Mouse (Mus musculus) CD4-positive, CD25-positive, alpha-beta regulatory T cell, adult 4 months (primary cell): ENCODE data around the gene Cacna1i. TPM values are rescaled to one million over a fixed set of nuclear protein-coding genes. Genes with fewer than 3 reads are reported as not detected.

ENCODE experiments used
- ATAC-seq: one replicate; pipeline ENCODE4 v1.8.0; 2017
- polyA plus RNA-seq, 2 experiments: library from polyadenylated mRNA; unstranded; fragments of 100-300 nt; shearing (Covaris generic); gene quantifications; one replicate each; pipeline ENCODE4 v1.2.1; 2017

Cacna1i gene
- polyA plus RNA-seq, 2 experiments from 2014 or later, result not detected

DNA sequence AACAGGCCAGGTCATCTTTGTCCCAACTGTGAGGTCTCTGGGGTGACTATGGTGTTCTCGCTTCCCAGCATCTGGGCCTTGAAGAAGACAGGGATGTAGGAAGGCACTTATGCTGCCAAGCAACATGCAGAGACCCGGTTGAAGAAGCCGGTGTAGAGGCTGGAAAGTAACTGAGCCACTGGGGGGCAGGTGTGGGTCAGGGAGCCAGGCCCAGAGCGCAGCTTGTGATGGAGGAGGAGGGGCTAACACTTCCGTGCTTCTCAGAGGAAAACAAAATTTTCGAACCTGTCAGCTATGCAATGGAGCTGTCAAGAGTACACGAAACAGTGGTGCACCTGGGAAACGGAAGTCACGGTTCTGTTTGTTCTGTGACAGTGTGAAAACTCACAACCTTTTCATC, 9.9 kb upstream of the Cacna1i start:
- ATAC-seq, result no peak

DNA sequence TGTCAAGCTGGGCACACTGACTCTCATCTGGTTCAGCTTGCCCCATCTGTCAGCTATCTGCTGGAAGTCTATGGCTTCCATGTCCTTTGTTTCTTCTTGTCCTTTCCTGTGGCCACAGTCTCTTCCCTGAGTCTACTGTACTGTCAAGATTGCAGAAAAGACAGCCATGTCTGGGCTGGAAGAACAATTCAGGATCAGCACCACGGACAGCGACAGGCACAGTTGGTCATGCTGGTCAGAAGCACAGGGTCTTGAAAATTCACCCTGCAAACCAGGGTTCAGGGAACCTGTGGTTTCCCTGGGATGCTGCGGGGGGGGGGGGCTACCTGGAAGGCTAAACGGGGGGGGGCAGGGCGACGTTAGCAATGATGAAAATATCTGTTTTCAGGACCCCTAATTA, 9.4 kb upstream of the Cacna1i start:
- ATAC-seq, result no peak

DNA sequence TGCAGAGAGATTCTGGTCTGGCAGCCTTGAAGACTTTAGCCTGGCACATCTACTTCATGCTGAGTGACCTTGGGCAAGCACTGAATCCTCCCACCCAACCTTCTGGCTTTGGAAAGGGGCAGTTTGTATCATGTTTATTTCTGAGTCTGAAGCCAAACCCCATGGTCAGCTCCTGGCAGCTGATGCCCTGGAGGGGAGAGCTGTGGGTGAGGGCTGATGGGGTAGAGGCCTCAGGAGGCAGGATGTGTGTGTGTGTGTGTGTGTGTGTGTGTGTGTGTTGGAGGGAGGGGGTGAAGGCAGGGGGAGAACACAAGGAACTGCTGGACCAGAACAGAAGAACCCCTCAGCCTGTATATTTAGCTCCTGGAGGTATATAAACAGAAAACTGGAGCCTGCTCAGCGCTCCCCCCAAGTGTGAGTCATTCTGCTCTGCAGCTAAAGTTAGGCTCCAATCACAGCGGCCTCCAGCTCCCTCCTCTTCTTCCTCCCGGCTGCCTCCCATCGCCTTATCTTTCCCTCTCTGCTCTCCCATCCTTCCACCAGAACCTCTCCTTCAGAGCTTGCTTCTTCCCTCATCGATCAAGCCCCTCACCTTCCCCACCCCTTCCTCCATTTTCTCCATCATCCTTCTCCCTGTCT, 8.8 kb upstream of the Cacna1i start:
- no peak for ATAC-seq

DNA sequence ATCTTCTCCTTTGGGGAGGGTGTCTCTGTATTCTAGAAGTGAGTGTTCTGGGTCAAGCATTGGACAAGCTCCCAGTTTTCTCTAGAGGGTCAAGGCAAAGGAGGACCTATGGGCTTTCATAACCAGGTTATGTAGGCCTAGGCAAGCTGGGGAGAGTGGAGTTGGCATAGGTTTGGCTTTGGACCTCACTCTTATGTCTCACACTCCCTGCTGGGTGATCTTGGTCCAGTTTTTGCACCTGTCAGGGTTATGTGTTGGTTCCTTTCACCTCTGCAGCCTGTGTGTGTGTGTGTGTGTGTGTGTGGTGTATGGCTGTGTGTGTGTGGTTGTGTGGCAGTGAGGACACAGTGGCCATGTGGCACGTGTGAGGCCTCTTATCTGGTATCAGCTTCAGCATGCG, 8.0 kb upstream of the Cacna1i start:
- no peak for ATAC-seq

DNA sequence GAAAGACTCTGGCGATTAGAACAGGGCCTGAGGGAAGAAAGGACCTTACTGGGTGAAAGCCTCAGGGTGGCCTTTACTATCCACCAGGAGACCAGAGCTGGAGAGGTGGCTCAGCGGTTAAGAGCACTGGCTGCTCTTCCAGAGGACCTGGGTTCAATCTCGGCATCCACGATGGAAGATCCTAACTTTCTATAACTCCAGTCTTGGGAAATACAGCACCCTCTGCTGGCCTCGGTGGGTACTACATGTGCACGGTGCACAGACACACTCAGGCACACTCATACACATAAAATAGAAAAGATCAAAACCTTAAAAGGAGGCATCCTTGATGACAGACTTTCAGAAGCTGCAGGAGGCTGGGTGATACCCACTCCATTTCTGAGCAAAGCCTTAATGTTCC, 6.4 kb upstream of the Cacna1i start:
- ATAC-seq, result no peak

DNA sequence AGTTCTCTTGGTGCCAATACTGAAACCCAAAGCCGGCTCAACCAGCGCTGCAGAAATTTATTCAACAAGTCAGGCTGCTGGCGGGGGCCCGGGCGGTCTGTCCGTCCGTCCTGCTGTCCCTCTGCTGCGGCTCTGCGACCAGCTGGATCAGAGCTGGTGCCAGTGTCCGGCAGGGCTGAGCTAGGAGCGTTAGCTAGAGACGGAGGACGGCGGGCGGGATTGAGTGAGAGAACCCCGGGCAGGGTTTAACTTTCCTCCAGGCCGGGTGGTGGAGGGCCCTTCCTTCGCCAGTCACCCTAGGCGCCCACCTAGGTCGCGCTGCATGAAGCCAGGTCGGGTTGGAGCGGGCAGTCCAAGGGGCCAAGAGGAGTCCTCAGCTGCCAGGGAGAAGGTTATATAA, 998 bp downstream of the Cacna1i start:
- no peak for ATAC-seq

DNA sequence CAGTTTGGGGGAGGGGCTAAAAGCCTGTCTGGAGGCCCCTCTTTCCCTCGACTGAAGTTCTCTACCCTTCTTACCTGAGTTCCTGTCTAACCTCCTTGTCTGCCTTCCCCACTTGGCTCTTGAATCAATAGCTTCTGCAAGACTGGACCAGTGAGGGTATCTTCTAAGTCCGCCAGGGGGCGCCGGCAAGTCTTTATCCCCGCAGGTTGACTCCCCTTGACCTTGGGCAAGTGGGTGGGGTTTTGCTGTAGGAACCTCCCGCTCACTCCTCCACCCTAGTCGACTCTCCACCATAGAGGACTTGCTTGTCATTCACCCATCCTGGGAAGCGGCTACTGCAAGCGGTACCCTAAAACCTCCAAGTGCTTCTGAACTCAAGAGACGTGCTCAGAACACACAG, 2.4 kb downstream of the Cacna1i start:
- peak; percentile 63 for ATAC-seq

DNA sequence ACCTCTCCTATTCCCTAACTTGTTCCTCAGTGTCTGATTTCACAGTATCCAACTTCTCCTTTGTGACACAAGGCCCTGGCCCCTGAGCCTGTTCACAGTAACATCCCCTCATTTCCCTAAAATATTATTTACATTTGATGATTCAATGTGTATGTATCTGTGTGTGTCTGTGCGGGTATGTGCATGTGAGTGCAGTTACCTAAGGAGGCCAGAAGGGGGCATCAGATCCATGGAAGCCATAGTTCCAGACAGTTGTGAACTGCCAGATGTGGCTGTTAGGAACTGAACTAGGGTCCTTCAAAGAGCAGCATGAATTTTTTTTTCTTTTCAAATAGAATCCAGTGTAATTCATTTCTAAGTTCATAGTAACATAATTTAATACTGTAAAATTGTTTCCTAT, 10.1 kb downstream of the Cacna1i start:
- ATAC-seq, result no peak

DNA sequence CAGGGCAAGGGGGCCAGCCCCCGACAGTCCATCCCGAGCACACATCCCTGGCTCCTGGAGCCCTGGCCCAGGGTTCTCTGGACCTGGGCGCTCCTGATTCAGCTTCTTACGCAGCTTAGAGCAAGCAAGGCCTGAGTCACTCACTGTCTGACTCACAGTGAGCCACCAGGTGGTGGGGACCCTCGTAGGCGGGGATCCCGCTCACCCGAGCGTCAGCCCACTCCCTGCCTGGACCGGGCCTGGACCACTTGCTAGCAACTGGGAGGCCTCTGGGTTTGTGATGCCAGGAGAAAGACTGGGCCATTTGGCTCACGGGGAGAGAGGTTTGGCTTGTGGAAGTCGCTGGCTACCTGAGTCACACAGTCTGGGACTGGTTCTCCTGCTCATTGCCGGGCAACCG, 16.7 kb downstream of the Cacna1i start:
- no peak for ATAC-seq

DNA sequence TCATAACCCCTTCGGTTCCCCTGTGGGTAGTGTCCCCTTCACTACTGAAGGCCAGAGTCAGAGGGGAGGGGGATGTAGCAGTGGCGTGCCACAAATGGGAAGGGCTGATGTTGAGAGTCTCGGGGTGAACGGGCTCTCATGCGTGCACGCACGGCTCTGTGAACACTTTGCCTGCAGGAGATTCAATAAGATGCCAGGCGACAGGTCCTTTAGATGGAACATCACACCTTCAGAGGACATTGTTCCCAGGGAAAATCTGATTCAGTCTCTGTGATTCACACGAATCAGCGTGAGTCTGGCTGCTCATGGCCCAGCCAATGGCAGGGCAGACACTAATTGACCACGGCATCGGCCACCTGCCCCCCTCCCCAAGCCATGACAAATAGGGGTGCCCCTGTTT, 17.1 kb downstream of the Cacna1i start:
- no peak for ATAC-seq

DNA sequence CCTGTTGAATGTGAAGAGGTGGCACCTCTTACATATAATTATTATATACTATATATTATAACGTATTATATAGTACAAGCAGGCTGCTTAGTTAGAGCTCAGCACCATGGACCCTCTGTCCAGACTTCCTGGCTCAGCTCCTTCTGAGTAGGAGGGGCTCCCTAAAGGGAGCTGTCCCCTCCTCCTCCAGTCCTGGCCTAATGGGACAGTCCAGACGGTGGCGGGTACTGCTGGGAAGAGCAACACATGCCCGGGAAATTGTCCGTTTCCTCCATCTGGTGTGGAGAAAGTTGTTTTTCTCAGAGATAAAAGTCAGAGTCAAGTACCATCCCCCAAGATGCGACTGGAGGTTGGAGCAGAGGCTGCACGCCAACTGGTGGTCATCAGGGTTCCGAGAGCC, 19.1 kb downstream of the Cacna1i start:
- ATAC-seq, result no peak

DNA sequence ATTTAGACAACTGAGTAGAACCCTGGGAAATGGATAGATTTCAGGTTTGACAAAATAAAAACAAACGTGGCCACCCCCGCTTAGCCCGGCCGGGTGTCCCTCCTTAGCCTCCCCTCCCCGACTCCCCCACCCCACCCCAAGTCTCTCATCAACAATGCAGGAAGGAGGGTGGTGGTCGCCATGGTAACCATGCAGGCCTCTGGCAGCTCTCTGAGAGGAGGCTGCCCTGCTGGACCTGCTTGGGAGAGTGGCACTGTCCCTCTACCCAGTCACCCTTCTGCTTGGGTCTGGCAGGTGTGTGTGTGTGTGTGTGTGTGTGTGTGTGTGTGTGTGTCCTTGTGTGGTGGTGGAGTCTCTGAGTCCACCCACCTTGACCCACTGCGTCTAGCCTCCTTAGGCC, 27.7 kb downstream of the Cacna1i start:
- no peak for ATAC-seq

DNA sequence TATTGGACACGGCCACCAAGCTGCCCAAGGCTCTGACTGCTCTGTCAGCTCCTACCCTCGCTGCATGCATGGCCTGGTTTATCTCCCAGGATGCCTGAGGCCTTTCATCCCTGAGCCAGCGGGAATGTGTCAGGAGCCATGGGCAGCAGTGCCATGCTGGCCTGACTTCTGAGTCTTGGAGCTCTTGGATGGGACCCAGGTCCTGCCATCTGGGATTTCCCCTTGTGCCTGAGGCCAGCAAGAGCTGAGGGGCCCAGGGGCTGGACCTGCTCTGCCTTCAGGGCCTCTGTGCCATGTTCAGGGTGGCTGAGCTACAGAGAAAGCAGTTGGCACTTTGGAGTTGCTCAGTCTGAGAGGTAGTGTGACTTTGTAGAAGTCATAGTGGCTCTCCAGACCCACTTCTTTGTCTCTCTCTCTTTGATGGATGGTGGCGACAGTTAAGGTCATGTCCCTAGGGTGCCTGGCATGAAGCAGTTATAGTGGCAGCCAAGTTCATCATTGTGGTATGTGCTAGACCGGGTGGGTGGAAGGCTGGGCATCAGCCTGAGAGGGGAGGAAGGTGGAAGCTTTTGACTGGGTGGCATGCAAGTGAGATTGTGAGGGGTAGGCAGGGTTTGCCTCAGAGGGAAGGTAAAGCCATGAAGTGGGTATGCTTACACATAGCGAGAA, 30.1 kb downstream of the Cacna1i start:
- ATAC-seq, result no peak

DNA sequence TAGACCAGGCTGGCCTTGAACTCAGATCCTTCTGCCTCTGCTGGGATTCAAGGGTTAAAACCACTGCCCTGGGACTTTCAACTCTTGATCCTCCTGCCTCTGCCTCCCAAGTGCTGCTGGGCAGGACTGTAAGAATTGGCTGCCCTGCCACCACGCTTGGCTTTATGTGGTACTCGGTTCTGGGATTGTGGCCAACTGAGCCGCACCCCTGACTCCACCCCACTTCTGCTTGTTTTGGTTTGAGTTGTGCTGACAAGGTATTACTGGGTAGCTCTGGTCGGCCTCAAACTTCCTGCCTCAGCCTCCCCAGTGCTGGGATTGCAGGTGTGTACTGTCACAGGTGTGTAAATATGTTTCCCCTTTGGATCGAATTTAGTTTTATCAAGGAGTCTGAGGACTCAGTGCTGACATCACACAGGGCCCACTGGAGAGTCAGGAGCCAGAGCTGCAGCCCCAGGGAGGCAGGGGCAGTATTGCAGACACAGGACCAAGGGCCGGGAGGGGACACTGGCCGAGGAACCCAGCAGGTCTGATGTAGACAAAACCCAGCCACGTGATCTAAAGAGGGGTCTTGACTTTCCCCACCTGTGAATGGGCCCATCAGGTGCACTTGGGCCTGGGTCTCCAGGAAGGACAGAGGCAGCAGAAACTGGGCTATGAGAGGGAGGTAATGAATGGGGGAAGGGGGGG, 30.9 kb downstream of the Cacna1i start:
- no peak for ATAC-seq

DNA sequence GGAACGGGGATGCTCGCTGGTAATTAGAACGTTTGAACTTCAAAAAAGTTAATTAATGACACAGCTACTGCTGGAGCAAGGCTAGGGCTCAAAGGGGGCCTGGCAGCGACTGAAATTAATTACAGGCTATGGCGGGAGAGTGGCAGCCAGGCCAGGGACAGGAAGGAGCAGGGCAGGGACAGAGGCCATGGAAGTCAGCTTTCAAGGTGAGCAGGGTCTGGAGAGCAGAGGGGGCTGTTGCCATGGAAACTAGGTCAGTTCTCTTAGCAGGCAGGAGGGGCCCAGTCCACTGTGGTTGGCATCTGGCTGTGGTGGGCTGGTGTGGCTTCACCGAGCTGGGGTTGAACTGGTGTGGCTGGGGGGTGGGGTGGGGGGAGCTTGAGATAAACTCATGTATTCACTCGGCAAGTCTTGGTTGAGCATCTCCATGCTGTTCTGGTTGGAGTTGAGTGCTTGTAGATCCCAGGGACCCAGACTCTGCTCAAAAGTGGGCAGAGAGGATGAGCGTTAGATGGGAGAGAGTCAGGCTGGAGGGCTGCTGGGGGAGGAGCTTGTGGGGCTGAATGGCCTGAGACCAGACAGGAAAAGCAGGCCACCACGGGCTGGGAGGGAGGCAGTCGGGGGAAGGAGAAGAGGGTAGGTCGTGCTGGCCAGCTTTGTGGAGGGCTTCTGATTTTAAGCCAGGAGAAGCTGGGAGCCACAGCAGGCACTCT, 31.7 kb downstream of the Cacna1i start:
- no peak for ATAC-seq

DNA sequence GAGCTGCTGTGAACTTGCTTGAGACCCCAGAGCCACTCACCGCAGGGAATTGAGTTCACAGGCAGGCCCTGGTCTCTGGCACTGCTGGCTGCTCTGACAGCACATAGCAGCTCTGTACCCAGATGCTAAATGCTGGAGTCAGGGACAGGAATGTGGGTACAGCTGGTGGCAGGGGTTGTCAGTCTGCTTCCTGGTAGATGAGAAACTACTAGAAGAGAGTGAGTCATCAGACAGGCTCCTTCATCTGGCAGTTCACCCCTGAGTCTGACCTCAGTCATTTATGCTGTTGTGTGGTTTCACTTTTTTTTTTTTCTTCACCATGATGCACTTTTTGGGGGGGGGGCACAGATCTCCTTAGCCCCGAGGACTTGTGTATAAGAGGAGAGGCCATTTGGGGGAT, 32.3 kb downstream of the Cacna1i start:
- no peak for ATAC-seq

DNA sequence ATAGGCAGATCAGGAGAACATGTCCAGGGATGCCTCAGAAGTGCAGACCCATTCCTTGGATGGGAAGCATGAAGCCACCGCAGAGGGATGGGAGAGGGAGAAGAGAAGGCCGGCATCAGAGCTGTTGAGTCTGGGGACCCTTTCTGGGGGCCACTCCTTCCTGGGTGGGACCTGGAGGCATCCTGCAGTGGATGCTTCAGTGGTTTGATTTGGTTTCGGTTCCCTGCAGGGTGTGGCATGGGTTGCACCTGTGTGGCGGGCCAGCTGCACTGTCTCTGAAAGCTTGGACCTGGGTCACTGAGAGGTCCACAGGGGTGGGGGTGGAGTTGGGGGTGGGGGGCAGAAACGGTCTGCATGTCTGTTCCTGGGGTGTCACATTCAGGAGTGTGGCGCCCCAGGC, 32.9 kb downstream of the Cacna1i start:
- ATAC-seq, result no peak

DNA sequence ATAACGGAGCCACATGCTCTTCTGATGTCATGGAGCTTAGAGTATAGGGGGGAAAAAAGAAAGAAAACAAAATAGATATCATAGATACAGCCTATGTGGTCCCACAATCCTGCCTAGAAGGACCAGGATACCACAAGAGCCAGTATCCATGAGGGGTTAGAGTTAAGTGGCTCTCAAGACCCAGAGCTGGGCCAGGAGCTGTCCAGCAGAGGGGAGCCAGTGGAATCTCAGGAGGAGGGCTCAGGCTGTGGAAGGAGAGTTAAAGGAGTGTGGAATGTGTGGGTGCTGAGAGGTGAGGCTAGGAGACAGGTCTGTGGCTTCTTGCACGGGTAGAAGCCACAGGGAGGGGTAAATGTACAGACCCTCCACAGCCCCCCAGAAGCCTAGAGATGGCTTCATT, 38.2 kb downstream of the Cacna1i start:
- ATAC-seq, result no peak

DNA sequence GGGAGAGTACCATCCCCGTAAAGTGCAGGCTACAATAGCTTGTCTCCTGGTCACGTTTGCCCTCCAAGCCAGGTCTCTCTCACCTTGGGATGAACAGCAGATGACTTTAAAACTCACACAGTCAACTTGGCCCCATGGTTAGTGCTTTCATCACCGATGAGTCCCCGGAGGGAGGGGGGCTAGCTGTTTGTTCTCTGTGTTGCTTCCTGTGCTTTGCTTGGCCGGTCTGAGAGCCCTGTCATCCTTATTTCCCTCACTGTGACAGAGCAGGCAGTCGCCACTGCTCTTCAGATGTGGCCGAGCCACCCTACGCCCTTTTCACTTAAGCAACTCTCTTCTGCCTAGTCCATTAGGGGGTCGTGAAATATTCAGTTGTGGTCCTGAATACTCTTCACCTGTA, 38.7 kb downstream of the Cacna1i start:
- no peak for ATAC-seq

DNA sequence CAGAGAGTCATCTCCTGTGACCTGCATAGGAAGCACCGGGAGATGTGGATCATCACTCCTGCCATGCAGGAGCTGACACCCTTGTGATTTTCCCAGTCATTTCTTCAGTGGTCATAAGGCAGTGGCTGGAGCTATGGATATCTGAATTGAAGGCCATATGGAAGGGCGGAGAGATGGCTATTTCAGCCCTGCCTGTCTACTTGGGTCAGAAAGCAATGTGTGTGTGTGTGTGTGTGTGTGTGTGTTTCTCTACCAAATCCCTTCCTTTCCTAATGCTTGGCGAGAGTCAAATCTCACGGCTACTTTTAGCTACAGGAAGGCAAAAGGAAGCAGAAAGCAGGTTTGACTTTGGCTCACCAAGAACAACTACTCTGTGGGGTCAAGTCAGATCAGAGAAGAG, 39.9 kb downstream of the Cacna1i start:
- no peak for ATAC-seq

DNA sequence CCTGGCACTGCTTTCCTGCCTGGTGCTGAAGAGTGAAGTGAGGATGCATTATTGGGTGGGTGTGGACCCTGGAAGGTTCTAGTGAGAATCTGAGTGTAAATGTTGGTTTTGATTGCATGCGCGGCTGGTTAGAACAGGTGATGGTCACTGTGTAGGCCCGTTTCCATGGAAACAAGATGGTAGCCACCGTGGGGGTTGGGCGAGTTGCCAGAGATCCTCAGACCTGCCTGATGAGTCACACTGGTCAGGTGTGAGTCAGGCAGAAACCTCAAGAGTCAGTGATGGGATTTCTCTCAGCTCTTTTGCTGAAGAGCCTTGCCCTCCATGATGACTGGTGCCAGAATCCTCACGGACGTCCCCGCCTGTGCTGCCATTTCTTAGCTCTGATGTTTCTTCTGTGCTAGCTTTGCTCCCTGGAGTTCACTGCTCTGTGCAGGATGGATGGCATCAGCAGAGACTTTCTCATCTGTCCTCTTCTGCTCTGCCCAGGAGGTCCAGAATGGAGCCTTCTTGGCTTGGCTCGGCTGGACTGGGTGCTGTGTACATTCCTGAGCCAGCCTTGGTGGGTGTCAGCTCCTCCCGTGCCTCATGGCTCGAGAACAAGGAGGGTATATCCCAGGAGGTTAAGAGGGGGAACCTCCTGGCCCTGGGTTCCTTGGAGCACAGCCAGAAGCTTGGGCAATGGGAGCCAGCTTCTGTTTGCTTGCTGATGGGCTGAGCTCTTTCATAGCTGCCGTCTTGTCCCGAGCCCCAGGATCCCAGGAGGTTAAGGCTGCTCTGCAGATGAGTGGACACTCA, 40.9 kb downstream of the Cacna1i start:
- no peak for ATAC-seq

DNA sequence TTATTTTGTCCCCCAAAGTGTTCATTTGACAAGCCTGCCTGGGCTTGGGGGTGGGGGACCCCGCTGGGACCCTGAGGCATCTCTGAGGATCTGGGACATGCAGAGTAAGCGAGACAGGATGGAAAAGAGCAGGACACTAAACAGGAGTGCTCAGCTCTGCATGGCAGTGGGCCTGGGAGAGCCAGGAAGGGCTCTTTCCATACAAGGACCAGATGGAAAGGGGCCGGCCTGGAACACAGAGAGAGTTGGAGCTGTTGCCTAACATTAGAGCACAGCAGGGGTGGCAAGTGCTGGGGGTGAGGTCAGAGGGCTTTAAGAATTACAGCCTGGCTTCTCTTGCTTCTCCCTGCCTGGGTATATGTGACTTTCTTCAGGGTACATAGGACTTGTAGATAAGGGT, 43.2 kb downstream of the Cacna1i start:
- ATAC-seq, result no peak

DNA sequence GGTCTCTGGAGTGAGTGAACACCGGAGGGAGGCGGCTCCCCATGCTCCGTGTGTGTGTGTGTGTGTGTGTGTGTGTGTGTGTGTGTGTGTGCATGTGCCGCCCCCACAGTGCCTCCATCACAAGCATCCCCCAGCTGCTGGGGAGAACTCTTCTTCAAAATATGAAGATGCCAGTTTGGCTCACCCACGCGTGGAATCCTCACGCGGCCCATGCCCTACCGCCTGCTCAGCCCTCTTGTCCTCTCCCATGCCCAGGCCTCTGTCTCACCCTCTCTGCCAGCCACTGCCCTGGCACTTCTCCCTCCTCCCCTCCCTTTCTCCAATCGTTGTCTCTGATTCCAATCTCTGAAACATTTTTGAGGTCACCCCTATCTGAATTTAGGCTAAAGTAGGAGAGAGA, 47.7 kb downstream of the Cacna1i start:
- no peak for ATAC-seq
